Mouse (Mus musculus): ENCODE measurements around the gene Gprc5b. TPM values are rescaled to one million over a fixed set of nuclear protein-coding genes. Genes with fewer than 3 reads are reported as not detected.

The Gprc5b gene
- polyA plus RNA-seq (2014; fragmentation: Illumina TruSeq; extraction: RNeasy Lipid Tissue Mini Kit (QIAGEN cat#74804); ENCODE audit: low read depth, low replicate concordance), result 2.5 TPM

DNA sequence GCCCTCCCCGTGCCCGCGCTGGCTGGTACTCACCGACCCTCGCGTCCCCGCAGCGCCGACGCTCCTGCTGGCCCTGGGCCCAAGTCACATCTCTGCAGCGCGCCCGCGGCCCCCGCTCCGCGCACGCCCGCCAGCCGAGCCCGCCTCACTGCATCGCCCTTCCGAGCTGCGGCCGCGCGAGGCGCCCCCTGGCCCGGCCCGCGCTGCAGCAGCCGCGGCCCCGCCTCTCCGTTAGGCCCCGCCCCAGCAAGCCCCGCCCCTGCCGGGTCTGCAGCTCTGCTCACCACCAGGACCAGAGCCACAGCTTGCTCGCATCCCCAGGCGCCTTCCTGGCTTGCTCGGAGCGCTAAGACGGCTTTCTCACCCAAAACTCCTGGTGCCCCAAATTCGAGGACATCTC lies at the start of gene Gprc5b:
TSS of gene Gprc5b (minus strand) at position 205 of the 400 bp plus-strand sequence.

Other genes with a start within 250 kb of the Gprc5b start
- 0.69 TPM for gene Iqck, start 139.5 kb downstream of the Gprc5b start, polyA plus RNA-seq (2014; fragmentation: Illumina TruSeq; extraction: RNeasy Lipid Tissue Mini Kit (QIAGEN cat#74804); ENCODE audit: low read depth, low replicate concordance)
- gene Knop1, start 139.0 kb downstream of the Gprc5b start, polyA plus RNA-seq (2014; fragmentation: Illumina TruSeq; extraction: RNeasy Lipid Tissue Mini Kit (QIAGEN cat#74804); ENCODE audit: low read depth, low replicate concordance), result 33.8 TPM
- not detected for gene Gpr139, start 189.4 kb upstream of the Gprc5b start, polyA plus RNA-seq (2014; fragmentation: Illumina TruSeq; extraction: RNeasy Lipid Tissue Mini Kit (QIAGEN cat#74804); ENCODE audit: low read depth, low replicate concordance)

All from sigmoid colon, adult 10 weeks (tissue).